Mouse (Mus musculus): Measurements from ENCODE around the gene Mrps35. TPM values are rescaled to one million over a fixed set of nuclear protein-coding genes. Genes with fewer than 3 reads are reported as not detected.

Mrps35 gene
- polyA plus RNA-seq, 1 experiment from 2014 or later: 155 TPM

GRCm38 (mm10) chr6:147105529-147105928, 63.0 kb downstream of the Mrps35 start:
- no peak overlapping the region for H3K4me2 ChIP-seq (ENCODE audit: low read depth, low read length)
- no peak overlapping the region for H3K27ac ChIP-seq (ENCODE audit: low read length)
- no peak overlapping the region for H3K4me3 ChIP-seq (ENCODE audit: low read length)
- no peaks in the 10 kb centered on the region for H3K9me3 ChIP-seq (replicated peaks; ENCODE audit: control insufficient read depth, low read length)
- H3K9ac ChIP-seq (ENCODE audit: low read length): no peak overlapping the region
- peaks cover 10% of the 10 kb centered on the region for H3K36me3 ChIP-seq (ENCODE audit: control insufficient read depth, insufficient read depth)
- H3K4me1 ChIP-seq (ENCODE audit: control insufficient read depth, insufficient read depth, low read length): peaks cover 2% of the 10 kb centered on the region; the same call in 1 of the 2 replicates
- no peak for ATAC-seq (replicated peaks; ENCODE audit: extremely low read depth, insufficient read depth, low FRiP score)
- H3K27me3 ChIP-seq (ENCODE audit: control insufficient read depth, insufficient read depth, low read length): no peaks in the 10 kb centered on the region
- 97% methylated on average over 1 of the region's 1 CpGs for WGBS

GRCm38 (mm10) chr6:147106716-147107115, 64.2 kb downstream of the Mrps35 start:
- H3K27ac ChIP-seq (ENCODE audit: low read length): no peak overlapping the region
- peaks cover 2% of the 10 kb centered on the region; the same call in 1 of the 2 replicates for H3K4me1 ChIP-seq (ENCODE audit: control insufficient read depth, insufficient read depth, low read length)
- no peaks in the 10 kb centered on the region for H3K27me3 ChIP-seq (ENCODE audit: control insufficient read depth, insufficient read depth, low read length)
- H3K36me3 ChIP-seq (ENCODE audit: control insufficient read depth, insufficient read depth): peaks cover 10% of the 10 kb centered on the region
- WGBS: 67% methylated on average over 6 of the region's 6 CpGs
- H3K9ac ChIP-seq (ENCODE audit: low read length): no peak overlapping the region
- ATAC-seq (replicated peaks; ENCODE audit: extremely low read depth, insufficient read depth, low FRiP score): no peak
- H3K4me2 ChIP-seq (ENCODE audit: low read depth, low read length): no peak overlapping the region
- H3K4me3 ChIP-seq (ENCODE audit: low read length): no peak overlapping the region
- no peaks in the 10 kb centered on the region for H3K9me3 ChIP-seq (replicated peaks; ENCODE audit: control insufficient read depth, low read length)

- ATAC-seq (replicated peaks; ENCODE audit: extremely low read depth, insufficient read depth, low FRiP score): no peak
- H3K36me3 ChIP-seq (ENCODE audit: control insufficient read depth, insufficient read depth): peaks cover 12% of the 10 kb centered on the region
- H3K27ac ChIP-seq (ENCODE audit: low read length): no peak overlapping the region
- H3K4me3 ChIP-seq (ENCODE audit: low read length): no peak overlapping the region
- H3K9ac ChIP-seq (ENCODE audit: low read length): no peak overlapping the region
- peaks cover 2% of the 10 kb centered on the region; the same call in 1 of the 2 replicates for H3K4me1 ChIP-seq (ENCODE audit: control insufficient read depth, insufficient read depth, low read length)
- no peaks in the 10 kb centered on the region for H3K9me3 ChIP-seq (replicated peaks; ENCODE audit: control insufficient read depth, low read length)
- H3K4me2 ChIP-seq (ENCODE audit: low read depth, low read length): no peak overlapping the region
- no peaks in the 10 kb centered on the region for H3K27me3 ChIP-seq (ENCODE audit: control insufficient read depth, insufficient read depth, low read length)
- WGBS: 59% methylated on average over 7 of the region's 7 CpGs
Measured at GRCm38 (mm10) chr6:147109283-147109682, 66.7 kb downstream of the Mrps35 start.

GRCm38 (mm10) chr6:147116579-147116978, 74.0 kb downstream of the Mrps35 start:
- WGBS: 6% methylated on average over 10 of the region's 10 CpGs
- Histone ChIP-seq H3K4me3 (ENCODE audit: low read length) (no peak overlapping the region), H3K9ac (ENCODE audit: low read length) (no peak overlapping the region), H3K4me1 (ENCODE audit: control insufficient read depth, insufficient read depth, low read length) (no peaks in the 10 kb centered on the region), H3K9me3 (replicated peaks; ENCODE audit: control insufficient read depth, low read length) (no peaks in the 10 kb centered on the region), H3K36me3 (ENCODE audit: control insufficient read depth, insufficient read depth) (peaks cover 7% of the 10 kb centered on the region; the same call in 1 of the 2 replicates), H3K4me2 (ENCODE audit: low read depth, low read length) (no peak overlapping the region), H3K27ac (ENCODE audit: low read length) (no peak overlapping the region), H3K27me3 (ENCODE audit: control insufficient read depth, insufficient read depth, low read length) (no peaks in the 10 kb centered on the region)
- no peak; the same call in 1 of the 2 replicates for ATAC-seq (replicated peaks; ENCODE audit: extremely low read depth, insufficient read depth, low FRiP score)

- Histone ChIP-seq H3K9me3 (replicated peaks; ENCODE audit: control insufficient read depth, low read length) (no peaks in the 10 kb centered on the region), H3K4me2 (ENCODE audit: low read depth, low read length) (no peak overlapping the region), H3K4me1 (ENCODE audit: control insufficient read depth, insufficient read depth, low read length) (no peaks in the 10 kb centered on the region), H3K9ac (ENCODE audit: low read length) (no peak overlapping the region), H3K27me3 (ENCODE audit: control insufficient read depth, insufficient read depth, low read length) (no peaks in the 10 kb centered on the region), H3K27ac (ENCODE audit: low read length) (no peak overlapping the region), H3K36me3 (ENCODE audit: control insufficient read depth, insufficient read depth) (no peaks in the 10 kb centered on the region), H3K4me3 (ENCODE audit: low read length) (no peak overlapping the region)
- WGBS: 87% methylated on average over 7 of the region's 7 CpGs
- ATAC-seq (replicated peaks; ENCODE audit: extremely low read depth, insufficient read depth, low FRiP score): no peak
Measured at GRCm38 (mm10) chr6:147117764-147118163, 75.2 kb downstream of the Mrps35 start.

GRCm38 (mm10) chr6:147118190-147118589, 75.6 kb downstream of the Mrps35 start:
- H3K9me3 ChIP-seq (replicated peaks; ENCODE audit: control insufficient read depth, low read length): no peaks in the 10 kb centered on the region
- no peak overlapping the region for H3K27ac ChIP-seq (ENCODE audit: low read length)
- no peak for ATAC-seq (replicated peaks; ENCODE audit: extremely low read depth, insufficient read depth, low FRiP score)
- no peak overlapping the region for H3K4me2 ChIP-seq (ENCODE audit: low read depth, low read length)
- H3K36me3 ChIP-seq (ENCODE audit: control insufficient read depth, insufficient read depth): no peaks in the 10 kb centered on the region
- no peaks in the 10 kb centered on the region for H3K4me1 ChIP-seq (ENCODE audit: control insufficient read depth, insufficient read depth, low read length)
- H3K27me3 ChIP-seq (ENCODE audit: control insufficient read depth, insufficient read depth, low read length): no peaks in the 10 kb centered on the region
- no peak overlapping the region for H3K4me3 ChIP-seq (ENCODE audit: low read length)
- no peak overlapping the region for H3K9ac ChIP-seq (ENCODE audit: low read length)
- WGBS: 77% methylated on average over 3 of the region's 3 CpGs

- no peak overlapping the region for H3K9ac ChIP-seq (ENCODE audit: low read length)
- H3K27ac ChIP-seq (ENCODE audit: low read length): no peak overlapping the region
- H3K4me2 ChIP-seq (ENCODE audit: low read depth, low read length): no peak overlapping the region
- H3K27me3 ChIP-seq (ENCODE audit: control insufficient read depth, insufficient read depth, low read length): no peaks in the 10 kb centered on the region
- H3K9me3 ChIP-seq (replicated peaks; ENCODE audit: control insufficient read depth, low read length): no peaks in the 10 kb centered on the region
- no peak overlapping the region for H3K4me3 ChIP-seq (ENCODE audit: low read length)
- peak; percentile 37; the same call in 1 of the 2 replicates for ATAC-seq (replicated peaks; ENCODE audit: extremely low read depth, insufficient read depth, low FRiP score)
- 17% methylated on average over 6 of the region's 6 CpGs for WGBS
- H3K4me1 ChIP-seq (ENCODE audit: control insufficient read depth, insufficient read depth, low read length): no peaks in the 10 kb centered on the region
- H3K36me3 ChIP-seq (ENCODE audit: control insufficient read depth, insufficient read depth): no peaks in the 10 kb centered on the region
Measured at GRCm38 (mm10) chr6:147121320-147121719, 78.8 kb downstream of the Mrps35 start.

Other genes starting within 250 kb of the Mrps35 start
- gene Arntl2, start 246.7 kb upstream of the Mrps35 start, polyA plus RNA-seq (2015; fragmentation: Nextera tagmentation; extraction: Ambion mirVana): 2.8 and 2.9 TPM in 2 replicates
- 0.11 and 0.39 TPM in 2 replicates for gene Smco2, start 192.7 kb upstream of the Mrps35 start, polyA plus RNA-seq (2015; fragmentation: Nextera tagmentation; extraction: Ambion mirVana)
- 47.9 and 49.8 TPM in 2 replicates for gene Ppfibp1, start 154.3 kb upstream of the Mrps35 start, polyA plus RNA-seq (2015; fragmentation: Nextera tagmentation; extraction: Ambion mirVana)
- gene 1700034J05Rik, start 88.3 kb upstream of the Mrps35 start, polyA plus RNA-seq (2015; fragmentation: Nextera tagmentation; extraction: Ambion mirVana): 0.09 and 0.12 TPM in 2 replicates
- gene Rep15, start 10.2 kb upstream of the Mrps35 start, polyA plus RNA-seq (2015; fragmentation: Nextera tagmentation; extraction: Ambion mirVana): 0.49 and 0.60 TPM in 2 replicates
- gene Mansc4, start 44.3 kb downstream of the Mrps35 start, polyA plus RNA-seq (2015; fragmentation: Nextera tagmentation; extraction: Ambion mirVana): 1.1 and 1.2 TPM in 2 replicates
- 3.8 and 4.3 TPM in 2 replicates for gene Klhl42, start 48.6 kb downstream of the Mrps35 start, polyA plus RNA-seq (2015; fragmentation: Nextera tagmentation; extraction: Ambion mirVana)
- 2.0 and 2.4 TPM in 2 replicates for gene Pthlh, start 221.4 kb downstream of the Mrps35 start, polyA plus RNA-seq (2015; fragmentation: Nextera tagmentation; extraction: Ambion mirVana)